Mouse (Mus musculus) olfactory bulb, adult 2 months (tissue): ENCODE data around the gene Pipox.

Experiments used
- CTCF ChIP-seq: fragments of 200-500 bp; IDR thresholded peaks from 2 replicates; pipeline ENCODE4 v1.5.1; 2012; ENCODE audit warnings: low read depth, mild to moderate bottlenecking, low read length, moderate library complexity; ENCODE audit not compliant: insufficient read depth
- POLR2A ChIP-seq: fragments of 200-500 bp; IDR thresholded peaks from 2 replicates; pipeline ENCODE4 v1.6.1; 2012; ENCODE audit warnings: mild to moderate bottlenecking, low read depth, low read length, moderate library complexity; ENCODE audit not compliant: insufficient read depth

GRCm38 (mm10) chr11:77843906-77844200, 50.0 kb downstream of the Pipox start:
- TF ChIP-seq CTCF (no peak), POLR2A (no peak)
